Mouse (Mus musculus): ENCODE data around the gene Gcc2. TPM values are rescaled to one million over a fixed set of nuclear protein-coding genes. Genes with fewer than 3 reads are reported as not detected.

Gene Gcc2
- polyA plus RNA-seq, 1 experiment from 2014 or later, result 45.7 TPM

Other genes starting within 250 kb of the Gcc2 start
- not detected in 2 replicates for gene AW822073, start 30.6 kb upstream of the Gcc2 start, polyA plus RNA-seq (2014; fragmentation: Nextera tagmentation; extraction: Ambion mirVana)
- not detected in 2 replicates for gene Duxf3, start 22.8 kb upstream of the Gcc2 start, polyA plus RNA-seq (2014; fragmentation: Nextera tagmentation; extraction: Ambion mirVana)
- gene Gm4981, start 18.8 kb upstream of the Gcc2 start, polyA plus RNA-seq (2014; fragmentation: Nextera tagmentation; extraction: Ambion mirVana), result not detected in 2 replicates
- gene Lims1, start 68.0 kb downstream of the Gcc2 start, polyA plus RNA-seq (2014; fragmentation: Nextera tagmentation; extraction: Ambion mirVana), result 73.4 and 89.2 TPM in 2 replicates
- gene Ranbp2, start 191.4 kb downstream of the Gcc2 start, polyA plus RNA-seq (2014; fragmentation: Nextera tagmentation; extraction: Ambion mirVana), result 30.8 and 38.7 TPM in 2 replicates
- gene Ccdc138, start 242.5 kb downstream of the Gcc2 start, polyA plus RNA-seq (2014; fragmentation: Nextera tagmentation; extraction: Ambion mirVana), result 14.5 and 16.1 TPM in 2 replicates

All from forebrain, embryonic 11.5 days (tissue).